Mouse (Mus musculus): ENCODE results near the gene 2300009A05Rik.

2300009A05Rik gene

GRCm38 (mm10) chr9:63348146-63348545, 50.9 kb downstream of the 2300009A05Rik start:
- DNase-seq (ENCODE audit: low spot score in 2 of 2): no peak

GRCm38 (mm10) chr9:63346029-63346428, 53.0 kb downstream of the 2300009A05Rik start:
- DNase-seq (ENCODE audit: low spot score in 2 of 2): no peak
